Mouse (Mus musculus): ENCODE measurements around the gene Gba2.
"Not testable (repeated sequence)": the region's sequence is repeated elsewhere in the genome, so short reads cannot be mapped to it uniquely, and the experiment has no call there.

The Gba2 gene

DNA sequence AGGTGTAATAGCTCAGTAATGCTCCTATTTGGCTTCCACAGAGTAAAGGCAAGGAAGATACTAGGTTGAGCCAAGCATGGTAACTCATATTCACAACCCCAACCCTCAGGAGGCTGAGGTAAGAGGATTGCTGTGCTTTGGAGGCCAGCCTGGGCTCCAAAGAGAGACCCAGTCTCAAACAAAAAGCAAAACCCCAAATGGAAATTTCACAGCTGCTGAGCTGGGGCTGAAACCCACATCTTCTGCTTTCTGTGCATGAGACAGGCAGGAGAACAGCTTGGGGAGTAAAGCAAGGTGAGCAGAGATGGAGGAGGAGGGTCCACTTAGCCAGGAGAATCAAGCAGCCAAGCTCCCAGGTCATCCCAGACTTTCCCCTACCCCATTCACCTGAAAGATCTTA, 24.8 kb downstream of the Gba2 start:
- no peak for DNase-seq (ENCODE audit: low spot score in 2 of 2)

DNA sequence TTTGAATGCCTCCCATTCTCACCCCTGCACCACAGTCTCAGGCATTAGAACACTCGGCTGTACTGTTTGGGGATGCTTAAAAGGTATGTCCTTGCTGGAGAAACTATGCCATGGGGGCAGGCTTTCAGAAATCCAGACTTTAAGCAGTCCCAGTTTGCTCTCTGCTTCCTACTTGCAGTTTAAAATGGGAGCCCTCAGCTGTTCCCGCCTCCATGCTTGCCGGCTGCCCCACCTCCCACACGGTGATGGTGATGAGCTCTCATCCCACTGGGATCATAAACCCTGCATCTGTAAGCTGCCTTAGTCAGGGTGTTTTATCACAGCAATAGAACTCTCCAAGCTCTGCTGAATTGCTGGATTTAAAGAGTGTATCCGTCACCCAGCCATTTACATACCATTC, 26.2 kb downstream of the Gba2 start:
- peak in 1 of 2 experiments; percentile 41 for DNase-seq (ENCODE audit: low spot score in 2 of 2)

DNA sequence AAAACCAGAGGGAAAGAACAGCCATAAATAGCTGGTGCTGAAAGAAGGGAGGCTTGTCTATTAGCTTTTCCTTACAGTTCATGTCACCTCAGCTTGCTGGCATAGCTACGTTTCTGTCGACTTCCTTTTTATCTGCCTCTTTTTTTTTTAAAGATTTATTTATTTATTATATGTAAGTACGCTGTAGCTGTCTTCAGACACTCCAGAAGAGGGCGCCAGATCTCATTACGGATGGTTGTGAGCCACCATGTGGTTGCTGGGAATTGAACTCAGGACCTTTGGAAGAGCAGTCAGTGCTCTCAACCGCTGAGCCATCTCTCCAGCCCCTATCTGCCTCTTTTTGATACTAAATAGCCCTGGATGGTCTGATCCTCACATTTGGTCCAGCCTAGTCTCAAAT, 26.8 kb downstream of the Gba2 start:
- not testable (repeated sequence) for DNase-seq (ENCODE audit: low spot score in 2 of 2)

DNA sequence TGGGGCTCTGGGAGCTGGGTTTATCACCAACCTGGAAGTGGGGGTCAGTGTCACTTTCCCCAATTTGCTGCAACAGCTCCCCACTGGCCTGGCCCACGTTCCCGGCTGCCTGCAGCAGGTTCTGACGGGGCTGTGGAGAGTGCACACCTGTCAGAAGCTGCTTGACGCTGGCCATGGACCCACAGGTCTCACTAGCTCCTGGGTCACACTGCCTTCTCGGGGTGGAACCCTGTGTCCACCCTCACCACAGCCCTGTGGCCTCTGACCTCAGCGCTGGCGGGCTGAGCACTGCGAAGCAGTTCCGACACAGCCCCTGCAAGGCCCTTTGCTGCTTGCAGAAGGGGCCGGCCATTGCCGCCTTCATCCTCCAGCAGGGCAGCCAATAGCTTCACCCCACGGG, 29.6 kb downstream of the Gba2 start:
- no peak for DNase-seq (ENCODE audit: low spot score in 2 of 2)

DNA sequence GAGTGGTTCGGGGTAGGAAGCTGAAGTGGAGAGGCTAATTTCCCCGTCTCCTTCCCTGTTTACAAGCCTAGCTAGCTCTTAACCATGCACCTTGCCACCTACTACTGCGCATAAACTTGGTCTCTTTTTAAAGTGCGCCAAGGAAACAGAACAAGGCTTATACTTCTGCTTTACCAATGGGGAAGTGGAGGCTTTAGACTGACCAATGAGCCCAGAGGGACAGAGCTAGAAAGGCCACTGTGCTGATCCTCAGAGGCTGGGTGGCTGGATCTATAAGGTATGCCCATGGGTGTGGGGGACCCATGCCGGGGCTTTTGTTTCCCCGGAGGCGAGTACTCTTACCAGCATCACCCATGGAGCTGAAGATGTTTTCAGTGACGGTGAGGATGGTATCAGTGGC, 31.5 kb downstream of the Gba2 start:
- no peak for DNase-seq (ENCODE audit: low spot score in 2 of 2)

DNA sequence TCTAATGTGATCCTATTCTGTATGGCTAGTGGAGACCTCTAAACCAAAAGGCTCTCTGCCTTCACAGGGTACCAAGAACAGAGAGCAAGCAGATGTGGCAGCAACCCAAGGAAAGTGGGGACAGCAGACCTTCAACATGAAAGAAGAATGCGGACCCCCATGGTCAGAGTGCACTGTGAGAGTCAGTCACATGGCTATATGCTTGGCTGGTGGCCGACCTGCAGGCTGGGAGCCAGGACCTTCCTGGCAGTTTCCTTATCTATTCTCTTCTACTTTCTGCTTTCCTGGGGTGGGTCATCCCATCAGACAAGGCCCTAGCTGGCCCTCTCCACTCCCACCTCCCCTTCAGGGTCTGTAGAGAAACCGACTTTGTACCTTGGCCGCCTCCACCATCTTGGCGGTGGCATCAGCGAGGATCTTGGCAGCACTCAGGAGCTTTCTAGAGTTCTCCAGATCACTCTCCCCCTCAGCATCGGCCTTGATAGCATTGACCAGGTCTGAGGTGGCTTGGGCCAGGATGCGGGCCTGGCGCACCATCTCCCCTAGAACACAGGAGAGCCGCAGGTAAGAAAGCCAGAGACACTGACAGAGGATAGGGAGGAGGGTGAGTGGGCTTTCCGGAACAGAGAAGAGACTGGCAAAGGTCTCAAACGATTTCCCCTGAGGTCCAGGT, 32.2 kb downstream of the Gba2 start:
- no peak for DNase-seq (ENCODE audit: low spot score in 2 of 2)

DNA sequence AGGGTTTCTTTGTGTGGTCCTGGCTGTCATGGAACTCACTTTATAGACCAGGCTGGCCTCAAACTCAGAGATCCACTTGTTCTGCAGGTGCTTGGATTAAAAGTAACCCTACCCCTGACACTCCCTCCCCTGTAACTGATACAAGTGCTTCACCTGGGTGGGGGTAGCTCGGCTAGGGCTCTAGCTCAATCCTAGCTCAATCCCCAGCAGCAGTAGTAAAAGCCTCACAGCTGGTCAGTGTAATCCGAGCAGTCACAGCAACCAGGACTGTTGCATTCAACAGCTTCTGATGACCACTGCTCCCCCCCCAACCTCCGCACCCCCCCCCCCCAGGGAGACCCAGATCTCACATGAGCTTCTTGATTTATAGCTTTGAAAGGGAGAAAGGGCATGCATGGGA, 36.6 kb downstream of the Gba2 start:
- no peak for DNase-seq (ENCODE audit: low spot score in 2 of 2)

DNA sequence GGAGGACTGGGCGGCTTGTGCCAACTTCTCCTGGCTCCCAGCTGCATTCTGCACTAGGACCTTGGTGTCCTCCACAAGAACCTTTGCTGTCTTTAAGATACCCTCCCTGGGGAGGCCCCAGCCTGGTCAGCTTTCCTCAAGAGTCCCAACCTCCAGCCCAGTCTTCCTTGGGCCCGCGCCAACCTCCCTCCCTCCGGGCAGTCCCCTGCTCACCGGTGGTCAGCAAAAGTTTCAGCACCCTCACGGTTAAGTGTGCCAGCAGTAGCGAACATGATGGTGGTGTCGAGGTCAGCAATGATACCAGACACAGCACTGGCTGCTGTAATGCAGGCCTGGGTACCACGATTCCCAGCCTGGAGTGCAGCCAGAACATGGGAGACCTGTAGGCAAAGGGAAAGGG, 42.6 kb downstream of the Gba2 start:
- DNase-seq (ENCODE audit: low spot score in 2 of 2): no peak

DNA sequence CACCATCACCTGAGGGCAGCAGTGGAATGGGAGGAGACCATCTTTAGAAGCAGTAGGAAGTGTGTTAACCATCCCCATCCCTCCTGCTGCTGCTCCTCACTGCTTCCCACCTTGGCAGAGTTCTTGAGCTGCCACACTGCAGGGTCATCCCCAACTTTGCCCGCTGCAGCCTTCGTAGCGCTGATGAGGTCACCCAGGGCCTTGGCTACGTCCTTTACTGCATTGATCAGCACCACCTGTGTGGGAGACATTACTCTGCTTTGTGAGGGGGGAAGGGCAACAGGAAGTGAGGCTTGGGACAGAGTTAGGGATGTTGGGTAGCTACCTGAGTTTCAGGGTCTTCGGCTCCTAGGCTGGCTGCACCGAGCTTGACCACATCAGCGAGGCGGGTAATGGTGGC, 43.0 kb downstream of the Gba2 start:
- no peak for DNase-seq (ENCODE audit: low spot score in 2 of 2)

DNA sequence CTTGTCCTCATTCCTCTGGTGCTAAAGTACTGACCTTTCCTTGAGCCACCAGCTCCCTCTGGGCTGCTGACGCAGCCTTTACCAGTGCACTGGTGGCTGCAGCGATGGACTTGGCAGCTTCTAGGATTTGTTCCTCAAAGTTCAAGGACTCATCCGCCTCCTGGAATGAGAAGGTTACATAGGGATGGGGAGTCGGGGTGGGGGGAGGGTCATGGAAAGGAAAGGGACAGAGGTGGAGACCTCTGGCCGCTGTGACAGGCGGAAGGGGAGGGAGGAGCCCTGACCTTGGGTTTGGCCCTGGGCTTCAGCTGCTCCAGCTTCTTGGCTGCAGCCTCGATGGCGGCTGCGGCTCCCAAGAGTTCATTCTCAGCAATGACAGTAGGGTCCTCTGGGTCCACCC, 45.4 kb downstream of the Gba2 start:
- DNase-seq (ENCODE audit: low spot score in 2 of 2): no peak

DNA sequence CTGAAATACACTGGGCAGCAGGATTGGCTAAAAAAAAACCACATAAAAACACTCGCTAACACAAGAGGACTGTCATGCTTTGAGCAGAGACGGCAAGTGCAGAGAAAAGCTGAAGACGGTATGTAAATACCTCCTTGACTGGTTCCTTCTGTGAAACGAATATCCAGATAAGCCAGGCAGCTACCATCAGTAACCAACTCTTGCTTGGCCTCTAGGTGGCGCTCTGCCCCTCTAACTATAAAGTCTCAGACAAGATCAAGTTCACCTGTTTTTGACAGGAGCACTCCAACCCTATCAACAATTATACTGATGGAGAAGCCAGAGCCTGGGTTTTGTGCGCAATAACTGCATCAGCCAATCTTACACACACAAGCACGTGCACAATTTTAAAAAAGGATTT, 48.1 kb downstream of the Gba2 start:
- peak; percentile 65 to 68 for DNase-seq (ENCODE audit: low spot score in 2 of 2)

DNA sequence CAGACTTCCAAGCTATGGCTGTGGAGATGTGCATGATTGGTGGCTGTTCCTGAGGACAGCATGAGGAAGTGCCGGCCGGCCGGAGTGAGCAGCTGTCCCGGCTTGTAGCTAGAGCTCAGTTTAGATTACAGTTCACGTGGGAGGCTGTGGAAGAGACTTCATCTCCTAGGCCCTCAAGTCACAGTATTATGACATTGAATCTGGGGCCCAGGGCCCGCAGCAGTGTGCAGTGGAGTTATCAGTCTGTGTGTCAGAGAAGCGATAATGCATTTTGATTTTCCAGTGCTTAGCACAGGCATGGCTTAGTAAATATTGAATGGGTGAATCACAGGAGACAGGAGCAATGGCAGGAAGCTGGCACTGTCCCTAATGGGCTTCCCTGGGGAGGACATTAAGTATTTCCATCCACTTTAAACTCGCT, 48.6 kb downstream of the Gba2 start:
- DNase-seq (ENCODE audit: low spot score in 2 of 2): no peak

DNA sequence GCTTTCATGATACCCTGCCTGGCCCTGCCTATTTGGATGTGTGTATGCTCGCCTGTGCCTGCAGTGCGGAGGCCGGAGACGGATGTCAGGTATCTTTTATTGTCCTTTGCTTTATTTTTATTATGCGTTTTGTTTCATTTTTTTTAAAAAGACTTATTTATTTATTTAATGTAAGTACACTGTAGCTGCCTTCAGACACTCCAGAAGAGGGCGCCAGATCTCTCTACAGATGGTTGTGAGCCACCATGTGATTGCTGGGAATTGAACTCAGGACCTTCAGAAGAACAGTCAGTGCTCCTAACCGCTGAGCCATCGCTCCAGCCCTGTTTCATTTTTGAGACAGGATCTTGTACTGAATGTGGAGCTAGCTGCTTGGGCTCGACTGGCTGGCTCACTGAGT, 50.2 kb downstream of the Gba2 start:
- no peak for DNase-seq (ENCODE audit: low spot score in 2 of 2)

DNA sequence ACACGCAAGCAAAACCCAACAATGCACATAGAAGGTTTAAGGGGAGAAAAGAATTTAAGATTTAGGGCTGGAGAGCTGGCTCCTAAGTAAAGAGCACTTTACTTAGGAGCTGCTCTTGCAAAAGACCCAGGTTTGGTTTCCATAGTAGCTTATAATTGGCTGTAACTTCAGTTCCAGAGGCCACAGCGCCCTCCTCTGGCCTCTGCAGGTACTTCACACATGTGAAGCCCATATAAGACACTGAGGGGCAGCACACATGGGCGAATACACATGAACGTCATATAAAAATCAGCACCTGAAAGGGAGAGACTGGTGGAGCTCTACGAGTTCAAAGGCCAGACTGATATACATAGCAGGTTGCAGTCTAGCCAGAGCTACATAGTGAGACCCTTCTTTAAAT, 50.8 kb downstream of the Gba2 start:
- DNase-seq (ENCODE audit: low spot score in 2 of 2): no peak

DNA sequence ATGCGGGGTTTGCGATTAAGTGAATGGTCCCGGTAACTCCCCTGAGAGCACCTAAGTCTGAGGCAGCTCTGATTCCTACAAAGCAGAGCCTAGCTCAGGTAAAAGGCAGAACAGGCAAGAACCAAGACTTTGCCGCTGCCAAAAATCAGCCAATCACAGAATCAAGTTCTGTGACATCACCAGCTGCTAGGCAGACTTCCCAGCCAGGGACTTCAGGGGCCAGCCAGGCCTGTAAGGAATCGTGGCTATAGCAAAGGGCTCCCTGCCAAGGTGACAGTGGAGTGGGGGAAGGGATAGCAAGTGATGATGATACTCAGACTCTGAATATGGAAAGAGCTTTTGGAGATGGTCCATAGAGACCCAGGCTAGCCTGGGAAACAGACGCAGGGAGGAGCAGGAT, 58.7 kb downstream of the Gba2 start:
- peak; percentile 84 to 91 for DNase-seq (ENCODE audit: low spot score in 2 of 2)

DNA sequence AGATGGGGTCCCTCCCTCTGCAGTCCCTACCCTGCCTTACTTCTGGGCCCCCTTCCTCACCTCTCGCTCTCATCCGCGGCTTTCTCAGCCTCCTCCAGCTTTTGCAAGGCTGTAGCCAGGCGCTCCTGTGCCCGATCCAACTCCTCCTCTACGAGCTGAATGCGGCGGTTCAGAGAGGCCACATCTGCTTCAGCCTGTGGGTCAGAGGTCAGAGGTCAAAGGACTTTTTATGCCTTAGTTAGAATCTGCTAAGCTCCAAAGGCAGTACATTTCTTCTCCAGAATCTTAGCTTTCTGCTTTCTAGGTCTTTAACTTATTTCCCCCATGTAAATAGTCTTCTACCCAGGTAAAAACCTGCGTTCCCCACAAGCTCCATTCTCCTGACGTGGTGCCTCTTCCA, 59.1 kb downstream of the Gba2 start:
- DNase-seq (ENCODE audit: low spot score in 2 of 2): no peak
